Mouse (Mus musculus) heart, embryonic 13.5 days (tissue): ENCODE measurements around the gene Fbxw7. TPM values are rescaled to one million over a fixed set of nuclear protein-coding genes. Genes with fewer than 3 reads are reported as not detected.
"Not testable (repeated sequence)": the region's sequence is repeated elsewhere in the genome, so short reads cannot be mapped to it uniquely, and the experiment has no call there.

Source experiments
- ATAC-seq: fragments of 200-750 bp; cut with Nextera tagmentation; 2 replicates; pipeline ENCODE4 v1.8.0; 2017; ENCODE audit warnings: moderate TSS enrichment; ENCODE audit not compliant: insufficient number of reproducible peaks, low FRiP score, low TSS enrichment; ENCODE audit errors: extremely low read depth
- H3K27ac ChIP-seq: fragments of 300-500 bp; sonication (generic); replicated peaks from 2 replicates; pipeline ENCODE4 v1.5.1; 2015; ENCODE audit warnings: moderate library complexity, mild to moderate bottlenecking, inconsistent platforms
- H3K27me3 ChIP-seq: fragments of 300-500 bp; sonication (generic); replicated peaks from 2 replicates; pipeline ENCODE4 v1.6.1; 2015; ENCODE audit warnings: mild to moderate bottlenecking, inconsistent platforms
- H3K36me3 ChIP-seq: fragments of 300-500 bp; sonication (generic); 2 replicates; pipeline ENCODE4 v1.6.1; 2015; ENCODE audit warnings: mild to moderate bottlenecking, inconsistent platforms
- H3K4me1 ChIP-seq: fragments of 300-500 bp; sonication (generic); 2 replicates; pipeline ENCODE4 v1.6.1; 2015; ENCODE audit warnings: inconsistent platforms
- H3K4me2 ChIP-seq: fragments of 300-500 bp; sonication (generic); 2 replicates; pipeline ENCODE4 v1.6.1; 2015; ENCODE audit warnings: inconsistent platforms, mild to moderate bottlenecking, moderate library complexity
- H3K4me3 ChIP-seq: fragments of 300-500 bp; sonication (generic); 2 replicates; pipeline ENCODE4 v1.5.1; 2015; ENCODE audit warnings: moderate library complexity, mild to moderate bottlenecking, inconsistent platforms
- H3K9ac ChIP-seq: fragments of 300-500 bp; sonication (generic); 2 replicates; pipeline ENCODE4 v1.6.1; 2015; ENCODE audit warnings: inconsistent platforms, mild to moderate bottlenecking, moderate library complexity
- H3K9me3 ChIP-seq: fragments of 300-500 bp; sonication (generic); 2 replicates; pipeline ENCODE4 v1.6.1; 2016; ENCODE audit warnings: inconsistent platforms
- WGBS: fragments of 180-500 bp; shearing (Covaris S2); methylation state at CpG from one replicate; pipeline ENCODE4 v1.1.7; 2015; ENCODE audit warnings: mixed read lengths; 5-methylcytosine and 5-hydroxymethylcytosine counted together
- polyA plus RNA-seq: library from polyadenylated mRNA; unstranded; fragments of >200 nt; fragmentation: Nextera tagmentation; extraction: Ambion mirVana; gene quantifications from 2 replicates; pipeline ENCODE4 v1.2.1, GENCODE M21; 2015

Gene Fbxw7
- polyA plus RNA-seq, 1 experiment from 2014 or later = 6.4 TPM

GRCm38 (mm10) chr3:84852877-84853276, 37.8 kb downstream of the Fbxw7 start:
- Histone ChIP-seq H3K4me1 (peaks cover 34% of the 10 kb centered on the region), H3K9me3 (no peaks in the 10 kb centered on the region), H3K36me3 (no peaks in the 10 kb centered on the region), H3K9ac (no peak overlapping the region), H3K4me3 (no peak overlapping the region), H3K27me3 (no peaks in the 10 kb centered on the region), H3K27ac (peak overlapping the region; percentile 46), H3K4me2 (peak overlapping the region; percentile 18; the same call in 1 of the 2 replicates)
- ATAC-seq = no peak
- 50% methylated on average over 7 of the region's 7 CpGs for WGBS

GRCm38 (mm10) chr3:84854440-84854839, 39.4 kb downstream of the Fbxw7 start:
- Histone ChIP-seq H3K36me3 (no peaks in the 10 kb centered on the region), H3K27me3 (no peaks in the 10 kb centered on the region), H3K9ac (no peak overlapping the region), H3K9me3 (no peaks in the 10 kb centered on the region), H3K4me2 (no peak overlapping the region), H3K4me1 (peaks cover 28% of the 10 kb centered on the region), H3K4me3 (no peak overlapping the region), H3K27ac (no peak overlapping the region)
- WGBS = 64% methylated on average over 1 of the region's 1 CpGs
- no peak for ATAC-seq

- Histone ChIP-seq H3K4me3 (no peak overlapping the region), H3K9me3 (no peaks in the 10 kb centered on the region), H3K27ac (no peak overlapping the region), H3K9ac (no peak overlapping the region), H3K36me3 (0 out of 2 replicates have a peak, but pooled peaks cover 4% of the 10 kb centered on the region), H3K4me2 (no peak overlapping the region), H3K4me1 (peaks cover 4% of the 10 kb centered on the region; the same call in 1 of the 2 replicates), H3K27me3 (no peaks in the 10 kb centered on the region)
- ATAC-seq = no peak
- 91% methylated on average over 1 of the region's 1 CpGs for WGBS
Observed at GRCm38 (mm10) chr3:84860669-84861068, 45.6 kb downstream of the Fbxw7 start.

GRCm38 (mm10) chr3:84861817-84862216, 46.7 kb downstream of the Fbxw7 start:
- not testable (repeated sequence) for H3K27ac ChIP-seq, H3K4me3 ChIP-seq, H3K9me3 ChIP-seq, H3K27me3 ChIP-seq, H3K4me1 ChIP-seq, H3K36me3 ChIP-seq, H3K4me2 ChIP-seq, H3K9ac ChIP-seq, ATAC-seq
- 88% methylated on average over 3 of the region's 3 CpGs for WGBS

GRCm38 (mm10) chr3:84865684-84866083, 50.6 kb downstream of the Fbxw7 start:
- Histone ChIP-seq H3K9ac (no peak overlapping the region), H3K27me3 (no peaks in the 10 kb centered on the region), H3K9me3 (no peaks in the 10 kb centered on the region), H3K4me2 (no peak overlapping the region), H3K4me1 (peaks cover 13% of the 10 kb centered on the region), H3K4me3 (no peak overlapping the region), H3K36me3 (0 out of 2 replicates have a peak, but pooled peaks cover 4% of the 10 kb centered on the region), H3K27ac (no peak overlapping the region)
- WGBS = 73% methylated on average over 3 of the region's 3 CpGs
- no peak for ATAC-seq

GRCm38 (mm10) chr3:84866866-84867265, 51.8 kb downstream of the Fbxw7 start:
- Histone ChIP-seq H3K9ac (no peak overlapping the region), H3K27me3 (no peaks in the 10 kb centered on the region), H3K36me3 (0 out of 2 replicates have a peak, but pooled peaks cover 9% of the 10 kb centered on the region), H3K4me2 (no peak overlapping the region), H3K27ac (no peak overlapping the region), H3K9me3 (no peaks in the 10 kb centered on the region), H3K4me1 (peaks cover 13% of the 10 kb centered on the region), H3K4me3 (no peak overlapping the region)
- 79% methylated on average over 4 of the region's 4 CpGs for WGBS
- ATAC-seq = no peak

GRCm38 (mm10) chr3:84867434-84867975, 52.4 kb downstream of the Fbxw7 start:
- H3K4me3 ChIP-seq = no peak overlapping the region
- no peak overlapping the region; the same call in 1 of the 2 replicates for H3K27ac ChIP-seq
- 74% methylated on average over 1 of the region's 1 CpGs for WGBS
- no peak for ATAC-seq
- 0 out of 2 replicates have a peak, but pooled peaks cover 9% of the 10 kb centered on the region for H3K36me3 ChIP-seq
- H3K9me3 ChIP-seq = no peaks in the 10 kb centered on the region
- H3K4me2 ChIP-seq = no peak overlapping the region
- H3K9ac ChIP-seq = no peak overlapping the region
- H3K4me1 ChIP-seq = peaks cover 13% of the 10 kb centered on the region
- no peaks in the 10 kb centered on the region for H3K27me3 ChIP-seq

- no peaks in the 10 kb centered on the region for H3K27me3 ChIP-seq
- H3K4me2 ChIP-seq = no peak overlapping the region
- no peak overlapping the region for H3K4me3 ChIP-seq
- H3K9ac ChIP-seq = no peak overlapping the region
- 69% methylated on average over 1 of the region's 1 CpGs for WGBS
- no peak overlapping the region; the same call in 1 of the 2 replicates for H3K27ac ChIP-seq
- ATAC-seq = no peak
- 0 out of 2 replicates have a peak, but pooled peaks cover 9% of the 10 kb centered on the region for H3K36me3 ChIP-seq
- no peaks in the 10 kb centered on the region for H3K9me3 ChIP-seq
- H3K4me1 ChIP-seq = peaks cover 13% of the 10 kb centered on the region
Observed at GRCm38 (mm10) chr3:84867991-84868390, 52.9 kb downstream of the Fbxw7 start.

- Histone ChIP-seq H3K36me3 (0 out of 2 replicates have a peak, but pooled peaks cover 5% of the 10 kb centered on the region), H3K27me3 (no peaks in the 10 kb centered on the region), H3K9ac (no peak overlapping the region), H3K4me2 (no peak overlapping the region), H3K9me3 (no peaks in the 10 kb centered on the region), H3K27ac (no peak overlapping the region), H3K4me3 (no peak overlapping the region), H3K4me1 (peaks cover 19% of the 10 kb centered on the region)
- no peak for ATAC-seq
Observed at GRCm38 (mm10) chr3:84870126-84870525, 55.1 kb downstream of the Fbxw7 start.

GRCm38 (mm10) chr3:84875306-84875705, 60.2 kb downstream of the Fbxw7 start:
- no peaks in the 10 kb centered on the region for H3K27me3 ChIP-seq
- H3K4me2 ChIP-seq = no peak overlapping the region
- 0 out of 2 replicates have a peak, but pooled peaks cover 6% of the 10 kb centered on the region for H3K4me1 ChIP-seq
- no peak for ATAC-seq
- 0 out of 2 replicates have a peak, but pooled peaks cover 5% of the 10 kb centered on the region for H3K36me3 ChIP-seq
- no peaks in the 10 kb centered on the region for H3K9me3 ChIP-seq
- no peak overlapping the region for H3K4me3 ChIP-seq
- 73% methylated on average over 9 of the region's 9 CpGs for WGBS
- no peak overlapping the region for H3K9ac ChIP-seq
- H3K27ac ChIP-seq = no peak overlapping the region

GRCm38 (mm10) chr3:84876211-84876610, 61.1 kb downstream of the Fbxw7 start:
- 0 out of 2 replicates have a peak, but pooled peaks cover 5% of the 10 kb centered on the region for H3K36me3 ChIP-seq
- no peaks in the 10 kb centered on the region for H3K27me3 ChIP-seq
- H3K9me3 ChIP-seq = no peaks in the 10 kb centered on the region
- H3K4me1 ChIP-seq = 0 out of 2 replicates have a peak, but pooled peaks cover 6% of the 10 kb centered on the region
- 72% methylated on average over 4 of the region's 4 CpGs for WGBS
- no peak for ATAC-seq
- no peak overlapping the region for H3K27ac ChIP-seq
- H3K9ac ChIP-seq = no peak overlapping the region
- no peak overlapping the region for H3K4me2 ChIP-seq
- H3K4me3 ChIP-seq = no peak overlapping the region
